Mouse (Mus musculus): ENCODE data around the gene Aplp2.

DNA sequence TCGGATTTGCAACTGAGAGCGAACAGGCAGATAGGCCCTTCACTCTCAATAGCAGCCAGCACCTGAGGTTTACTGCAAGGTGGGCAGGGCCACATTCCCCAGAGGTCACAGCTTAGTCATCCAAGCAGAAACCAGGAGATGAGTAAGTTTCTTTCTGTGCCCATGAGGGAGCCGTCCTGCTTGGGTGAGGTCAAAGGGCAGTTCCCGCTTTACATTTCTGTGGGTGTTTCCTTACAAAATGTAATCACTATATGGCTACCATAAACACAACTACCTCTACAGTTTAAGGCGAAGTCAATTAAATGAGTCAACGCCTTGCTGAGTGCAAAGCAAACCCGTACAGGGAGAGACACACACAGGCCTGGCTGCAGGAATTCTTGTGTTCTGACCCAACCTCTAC lies 63.5 kb downstream of the Aplp2 start:
- TF ChIP-seq CTCF (IDR thresholded peaks at IDR 0.05; ENCODE audit: low read depth, low read length) (no peak), POLR2A (IDR thresholded peaks at IDR 0.05; ENCODE audit: borderline replicate concordance, low read depth, low read length) (no peak)
